Comparison of ENCODE assay signal across 13 mouse cellular contexts in genomic region chr2:135810841-135811240, GRCm38 (mm10).
DNase-seq lines count a peak whose midpoint lies in the region; ATAC-seq lines count a peak whose summit lies in the region.
"Had no signal": no experiment of that assay in that cellular context is flagged by ENCODE, and none has a peak within 500 bp of the region (broad histone marks: within the 10 kb centered on the region; RNA-seq: fewer than 3 reads in every experiment).

No protein-coding gene starts in this region.

- no peak overlapping the region for H3K4me2 ChIP-seq in heart, embryonic 12.5 days
- H3K4me2 ChIP-seq in intestine, embryonic 15.5 days (replicated peaks) = no peak overlapping the region
- H3K4me2 ChIP-seq: forebrain, embryonic 13.5 days; heart, embryonic 15.5 days; limb, embryonic 12.5 days had no signal

- no peaks in the 10 kb centered on the region; the same call in 1 of the 2 replicates for H3K36me3 ChIP-seq in heart, embryonic 12.5 days
- no peaks in the 10 kb centered on the region for H3K36me3 ChIP-seq in intestine, embryonic 15.5 days
- H3K36me3 ChIP-seq: heart, embryonic 15.5 days; limb, embryonic 12.5 days had no signal

- no peak for ATAC-seq in heart, embryonic 12.5 days (ENCODE audit: insufficient number of reproducible peaks, low FRiP score)
- no peak for ATAC-seq in intestine, embryonic 15.5 days
- ATAC-seq: CD4-positive, CD25-positive, alpha-beta regulatory T cell, adult 4 months; forebrain, embryonic 13.5 days had no signal

- no peaks in the 10 kb centered on the region for H3K27me3 ChIP-seq in heart, embryonic 12.5 days (replicated peaks)
- no peaks in the 10 kb centered on the region for H3K27me3 ChIP-seq in intestine, embryonic 15.5 days (replicated peaks)
- H3K27me3 ChIP-seq: forebrain, embryonic 13.5 days; heart, embryonic 15.5 days; limb, embryonic 12.5 days; megakaryocyte, embryonic 14.5 days had no signal

- no peaks in the 10 kb centered on the region for H3K9me3 ChIP-seq in heart, embryonic 12.5 days (replicated peaks)
- H3K9me3 ChIP-seq in intestine, embryonic 15.5 days = no peaks in the 10 kb centered on the region
- H3K9me3 ChIP-seq: forebrain, embryonic 13.5 days; heart, embryonic 15.5 days; megakaryocyte, embryonic 14.5 days had no signal

- no peak overlapping the region for H3K27ac ChIP-seq in heart, embryonic 12.5 days (ENCODE audit: poor library complexity, severe bottlenecking)
- no peak overlapping the region for H3K27ac ChIP-seq in intestine, embryonic 15.5 days
- H3K27ac ChIP-seq: forebrain, embryonic 13.5 days; heart, embryonic 15.5 days; limb, embryonic 12.5 days had no signal

- WGBS in heart, embryonic 12.5 days = 60% methylated on average over 6 of the region's 6 CpGs
- 58% methylated on average over 6 of the region's 6 CpGs for WGBS in intestine, embryonic 15.5 days

- H3K9ac ChIP-seq in heart, embryonic 12.5 days = no peak overlapping the region
- no peak overlapping the region for H3K9ac ChIP-seq in intestine, embryonic 15.5 days
- H3K9ac ChIP-seq: forebrain, embryonic 13.5 days; heart, embryonic 15.5 days; limb, embryonic 12.5 days had no signal

- H3K4me3 ChIP-seq in heart, embryonic 12.5 days = no peak overlapping the region
- H3K4me3 ChIP-seq in intestine, embryonic 15.5 days (replicated peaks) = no peak overlapping the region
- H3K4me3 ChIP-seq: forebrain, embryonic 13.5 days; heart, embryonic 15.5 days; limb, embryonic 12.5 days; megakaryocyte, embryonic 14.5 days had no signal

- peak; percentile 94 for DNase-seq in heart, adult 11 months
- DNase-seq in Muller cell, postnatal 12 days (ENCODE audit: inconsistent ontology term) = peak; percentile 40
- DNase-seq in adrenal gland, postnatal 14 days = peak; percentile 61
- DNase-seq in kidney, postnatal 4 days = peak; percentile 17 to 39
- no peak for DNase-seq in ovary, postnatal 10 days (ENCODE audit: low spot score)
- no peak for DNase-seq in cerebellum, postnatal 4 days (ENCODE audit: low spot score in 2 of 2)

- peaks cover 16% of the 10 kb centered on the region for H3K4me1 ChIP-seq in heart, embryonic 12.5 days (replicated peaks)
- H3K4me1 ChIP-seq in intestine, embryonic 15.5 days (replicated peaks) = no peaks in the 10 kb centered on the region
- H3K4me1 ChIP-seq: forebrain, embryonic 13.5 days had no signal

Comparison
In these comparisons a context has a peak if more than half of its experiments do, and no peak if none do; other contexts are left out.
1. DNase-seq: peak in heart, adult 11 months (single experiment), Muller cell, postnatal 12 days (single experiment), adrenal gland, postnatal 14 days (single experiment) and kidney, postnatal 4 days (2 of 2); none in ovary, postnatal 10 days (single experiment) and cerebellum, postnatal 4 days (0 of 2).